Mouse (Mus musculus) spleen, adult 10 weeks (tissue): ENCODE results near the gene Ovol2. TPM values are rescaled to one million over a fixed set of nuclear protein-coding genes. Genes with fewer than 3 reads are reported as not detected.

Experiments used
- polyA plus RNA-seq: library from polyadenylated mRNA; stranded (reverse); fragments of 350-450 nt; fragmentation: Illumina TruSeq; extraction: RNeasy Lipid Tissue Mini Kit (QIAGEN cat#74804); gene quantifications from one replicate; pipeline ENCODE4 v1.2.3, GENCODE M21; 2015; ENCODE audit warnings: low replicate concordance; ENCODE audit not compliant: insufficient read depth

The Ovol2 gene
- not detected for polyA plus RNA-seq

GRCm38 (mm10) chr2:144331401-144332302, at the start of gene Ovol2:
Gene Ovol2, minus strand, starts transcription at chr2:144332146.

GRCm38 (mm10) chr2:144368400-144369019, 36.6 kb upstream of the Ovol2 start, which contains the start of the genes Kat14 and Pet117:
Gene Kat14, plus strand, starts transcription at chr2:144368983.
Gene Pet117, plus strand, starts transcription at chr2:144368996.

GRCm38 (mm10) chr2:144270507-144271420, 61.2 kb downstream of the Ovol2 start, which contains the start of the genes Mgme1 and Snx5:
Gene Mgme1, plus strand, starts transcription at chr2:144270663.
Gene Snx5, minus strand, starts transcription at chr2:144270906.

Other genes with a start within 250 kb of the Ovol2 start
- gene Mgme1, start 61.5 kb downstream of the Ovol2 start, polyA plus RNA-seq, result 9.4 TPM
- gene Snx5, start 61.2 kb downstream of the Ovol2 start, polyA plus RNA-seq, result 610 TPM
- 21.7 TPM for gene Kat14, start 36.8 kb upstream of the Ovol2 start, polyA plus RNA-seq
- gene Pet117, start 36.9 kb upstream of the Ovol2 start, polyA plus RNA-seq, result 5.3 TPM
- 0.68 TPM for gene Dzank1, start 195.3 kb upstream of the Ovol2 start, polyA plus RNA-seq
- gene Polr3f, start 195.6 kb upstream of the Ovol2 start, polyA plus RNA-seq, result 34.6 TPM
- 22.8 TPM for gene Rbbp9, start 218.7 kb upstream of the Ovol2 start, polyA plus RNA-seq
- gene Sec23b, start 224.1 kb upstream of the Ovol2 start, polyA plus RNA-seq, result 62.4 TPM